Comparison of ENCODE assay signal across 8 mouse cellular contexts in genomic region chr10:4266931-4267310, GRCm38 (mm10). TPM values are rescaled to one million over a fixed set of nuclear protein-coding genes. Genes with fewer than 3 reads are reported as not detected.
A peak's percentile ranks its signal among the peaks of the same experiment; 100 is the strongest.
DNase-seq lines count a peak whose midpoint lies in the region; ATAC-seq lines count a peak whose summit lies in the region.

No protein-coding gene starts in this region.

- intact Hi-C loops in left cerebral cortex, postnatal 10 days (cut with DNase I) = no loop called here

- WGBS in forebrain, embryonic 16.5 days = 0% methylated on average over 11 of the region's 11 CpGs
- 2% methylated on average over 11 of the region's 11 CpGs for WGBS in intestine, embryonic 14.5 days
- 1% methylated on average over 11 of the region's 11 CpGs for WGBS in lung, embryonic 16.5 days

- peak; percentile 15 to 17 for DNase-seq in left cerebral cortex, adult 18-20 months (ENCODE audit: low spot score in 2 of 2)
- DNase-seq in left cerebral cortex, postnatal 10 days (ENCODE audit: extremely low spot score in 1 of 2, low spot score in 2 of 2) = no peak
- peak; percentile 77 for DNase-seq in brain, adult 2 months (ENCODE audit: low read depth, low spot score)
- DNase-seq in intestine, embryonic 14.5 days (ENCODE audit: low spot score) = peak; percentile 72
- DNase-seq in right cerebral cortex, postnatal 14 days = peak; percentile 28
- no peak for DNase-seq in c-Kit-positive CD71-positive TER-119-positive erythroid progenitor cells, embryonic 14.5 days (ENCODE audit: low spot score)

- H3K27me3 ChIP-seq in forebrain, embryonic 16.5 days (replicated peaks; ENCODE audit: control insufficient read depth, insufficient read depth, low read length) = no peaks in the 10 kb centered on the region
- no peaks in the 10 kb centered on the region for H3K27me3 ChIP-seq in intestine, embryonic 14.5 days (replicated peaks; ENCODE audit: control insufficient read depth, insufficient read depth, low read length)
- no peaks in the 10 kb centered on the region for H3K27me3 ChIP-seq in lung, embryonic 16.5 days (ENCODE audit: control insufficient read depth, insufficient read depth, low read depth, low read length)

- H3K4me2 ChIP-seq in forebrain, embryonic 16.5 days (ENCODE audit: low read length) = peak overlapping the region; percentile 93
- H3K4me2 ChIP-seq in intestine, embryonic 14.5 days (ENCODE audit: low read length) = peak overlapping the region; percentile 89
- peak overlapping the region; percentile 97 for H3K4me2 ChIP-seq in lung, embryonic 16.5 days (ENCODE audit: low read depth, low read length)

- no peak overlapping the region for H3K27ac ChIP-seq in forebrain, embryonic 16.5 days (ENCODE audit: low read length)
- H3K27ac ChIP-seq in intestine, embryonic 14.5 days (ENCODE audit: low read depth) = peak overlapping the region; percentile 70
- H3K27ac ChIP-seq in lung, embryonic 16.5 days (ENCODE audit: low read length) = peak overlapping the region; percentile 12; the same call in 1 of the 2 replicates

- H3K4me1 ChIP-seq in forebrain, embryonic 16.5 days (replicated peaks; ENCODE audit: control insufficient read depth, insufficient read depth, low read length) = peaks cover 12% of the 10 kb centered on the region
- H3K4me1 ChIP-seq in intestine, embryonic 14.5 days (replicated peaks; ENCODE audit: control insufficient read depth, insufficient read depth, low read length) = peaks cover 23% of the 10 kb centered on the region
- H3K4me1 ChIP-seq in lung, embryonic 16.5 days (replicated peaks; ENCODE audit: control insufficient read depth, insufficient read depth, low read length) = peaks cover 10% of the 10 kb centered on the region

- H3K9ac ChIP-seq in forebrain, embryonic 16.5 days (replicated peaks; ENCODE audit: low read depth, low read length) = peak overlapping the region; percentile 85
- peak overlapping the region; percentile 71 for H3K9ac ChIP-seq in intestine, embryonic 14.5 days (ENCODE audit: low read length)
- H3K9ac ChIP-seq in lung, embryonic 16.5 days (ENCODE audit: low read length) = peak overlapping the region; percentile 75

- H3K9me3 ChIP-seq in forebrain, embryonic 16.5 days (ENCODE audit: control insufficient read depth, low read length) = no peaks in the 10 kb centered on the region
- H3K9me3 ChIP-seq in intestine, embryonic 14.5 days (ENCODE audit: control insufficient read depth, low read length) = no peaks in the 10 kb centered on the region
- no peaks in the 10 kb centered on the region for H3K9me3 ChIP-seq in lung, embryonic 16.5 days (ENCODE audit: control insufficient read depth, low read length)

- H3K4me3 ChIP-seq in forebrain, embryonic 16.5 days (replicated peaks; ENCODE audit: low read length) = peak overlapping the region; percentile 82
- H3K4me3 ChIP-seq in intestine, embryonic 14.5 days (ENCODE audit: low read depth, low read length) = peak overlapping the region; percentile 70
- H3K4me3 ChIP-seq in lung, embryonic 16.5 days (ENCODE audit: low read length) = peak overlapping the region; percentile 74

- peak; percentile 65 for ATAC-seq in forebrain, embryonic 16.5 days
- peak; percentile 57; the same call in 1 of the 2 replicates for ATAC-seq in intestine, embryonic 14.5 days (replicated peaks; ENCODE audit: low FRiP score, low TSS enrichment, low read depth)
- peak; percentile 43; the same call in 1 of the 2 replicates for ATAC-seq in lung, embryonic 16.5 days (ENCODE audit: low read depth)

- no peaks in the 10 kb centered on the region for H3K36me3 ChIP-seq in forebrain, embryonic 16.5 days (ENCODE audit: control insufficient read depth, insufficient read depth)
- no peaks in the 10 kb centered on the region for H3K36me3 ChIP-seq in intestine, embryonic 14.5 days (ENCODE audit: control insufficient read depth, insufficient read depth, low read length)
- H3K36me3 ChIP-seq in lung, embryonic 16.5 days (ENCODE audit: control insufficient read depth, insufficient read depth, low read length) = no peaks in the 10 kb centered on the region

RNA-seq across cellular contexts. Expression of gene Akap12, which starts 0.7 kb away (rescaled TPM):
- total RNA-seq in left cerebral cortex, adult 18-20 months (2021) = 10 to 100 TPM; 17.5 to 19.2 TPM
- total RNA-seq in left cerebral cortex, postnatal 10 days (2021) = 10 to 100 TPM; 28.1 to 28.5 TPM
- polyA plus RNA-seq in forebrain, embryonic 16.5 days (2015; fragmentation: Nextera tagmentation; extraction: Ambion mirVana) = 25.7 and 28.1 TPM in 2 replicates
- polyA plus RNA-seq in intestine, embryonic 14.5 days (2014; fragmentation: Nextera tagmentation; extraction: Ambion mirVana) = 50.9 and 55.2 TPM in 2 replicates
- 69.9 and 76.2 TPM in 2 replicates for polyA plus RNA-seq in lung, embryonic 16.5 days (2015; fragmentation: Nextera tagmentation; extraction: Ambion mirVana)

Comparison
In these comparisons a context has a peak if more than half of its experiments do, and no peak if none do; other contexts are left out.
1. DNase-seq: peak in left cerebral cortex, adult 18-20 months (2 of 2), brain, adult 2 months (single experiment), intestine, embryonic 14.5 days (single experiment) and right cerebral cortex, postnatal 14 days (single experiment); none in left cerebral cortex, postnatal 10 days (0 of 2) and c-Kit-positive CD71-positive TER-119-positive erythroid progenitor cells, embryonic 14.5 days (single experiment).
2. Peak in every context shown above with its lines, with median percentiles within 50 percentile points of each other: ATAC-seq, H3K4me2 ChIP-seq, H3K4me3 ChIP-seq and H3K9ac ChIP-seq.